Mouse (Mus musculus) cerebellum, adult 11-12 months (tissue): ENCODE results near the gene Fam76b.
"Not testable (repeated sequence)": the region's sequence is repeated elsewhere in the genome, so short reads cannot be mapped to it uniquely, and the experiment has no call there.

Experiments used
- DNase-seq: peaks from one replicate; pipeline ENCODE4 v3.0.0; 2022

Fam76b gene

DNA sequence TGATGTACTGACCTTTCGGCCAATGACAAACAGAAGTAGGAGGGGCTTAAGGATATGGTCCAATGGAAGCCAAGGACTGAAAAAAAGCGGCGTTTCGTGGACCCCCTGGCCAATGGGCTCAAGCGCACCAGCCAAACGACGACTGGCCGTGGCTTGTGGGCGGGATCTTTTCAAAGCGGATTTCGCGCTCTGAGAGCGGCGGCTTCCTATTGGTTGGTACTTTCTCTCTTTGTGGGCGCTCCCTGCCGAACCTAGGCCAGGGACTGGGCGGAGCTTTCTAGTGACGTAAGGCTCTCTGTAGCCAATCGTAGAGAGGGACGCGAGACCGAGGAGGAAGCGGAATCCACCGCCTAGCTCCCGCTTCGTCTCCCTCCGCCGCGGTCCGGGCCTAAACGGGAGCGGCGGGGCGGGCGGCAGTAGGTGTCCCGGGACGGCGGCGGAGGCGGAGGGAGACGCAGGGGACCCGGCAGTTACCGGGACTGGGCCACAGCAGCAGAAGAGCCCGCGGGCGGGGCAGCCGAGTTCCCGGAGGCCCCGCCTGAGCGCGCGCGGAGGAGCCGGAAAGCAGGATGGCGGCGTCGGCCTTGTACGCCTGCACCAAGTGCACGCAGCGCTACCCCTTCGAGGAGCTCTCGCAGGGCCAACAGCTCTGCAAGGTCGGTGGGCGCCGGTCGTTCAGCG, at the start of gene Fam76b:
TSS of gene Fam76b (plus strand) at position 311 of the 681 bp plus-strand sequence.
- DNase-seq, result peak; percentile 100

DNA sequence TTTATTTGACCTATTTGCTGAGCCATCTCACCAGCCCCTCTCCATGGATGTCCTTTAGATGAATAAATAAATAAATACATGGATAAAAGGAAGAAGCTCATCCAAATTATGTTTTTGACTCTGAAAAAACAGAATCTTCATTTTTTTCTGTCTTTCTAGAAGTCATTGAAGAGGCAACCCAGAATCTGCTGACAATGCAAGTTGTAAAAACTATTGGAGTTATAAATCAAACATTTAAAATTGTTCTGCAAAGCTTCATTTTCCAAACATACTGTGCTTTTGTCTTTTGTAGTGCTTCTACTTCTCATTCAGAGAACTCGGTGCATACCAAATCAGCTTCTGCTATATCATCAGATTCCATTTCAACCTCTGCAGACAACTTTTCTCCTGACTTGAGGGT, 45.5 kb upstream of the Fam76b start:
- no peak for DNase-seq

DNA sequence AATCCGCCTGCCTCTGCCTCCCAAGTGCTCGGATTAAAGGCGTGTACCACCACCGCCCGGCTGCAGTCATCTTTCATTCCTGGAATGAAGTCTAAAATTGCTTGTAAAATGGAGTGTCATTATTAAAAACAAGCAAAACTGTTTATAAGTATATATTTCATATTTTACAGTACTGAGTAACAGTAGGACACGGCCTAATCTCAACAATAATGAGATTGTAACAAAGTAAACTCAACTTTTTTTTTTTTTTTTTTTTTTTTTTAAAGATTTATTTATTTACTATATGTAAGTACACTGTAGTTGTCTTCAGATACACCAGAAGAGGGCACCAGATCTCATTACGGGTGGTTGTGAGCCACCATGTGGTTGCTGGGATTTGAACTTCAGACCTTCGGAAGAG, 36.7 kb upstream of the Fam76b start:
- not testable (repeated sequence) for DNase-seq

DNA sequence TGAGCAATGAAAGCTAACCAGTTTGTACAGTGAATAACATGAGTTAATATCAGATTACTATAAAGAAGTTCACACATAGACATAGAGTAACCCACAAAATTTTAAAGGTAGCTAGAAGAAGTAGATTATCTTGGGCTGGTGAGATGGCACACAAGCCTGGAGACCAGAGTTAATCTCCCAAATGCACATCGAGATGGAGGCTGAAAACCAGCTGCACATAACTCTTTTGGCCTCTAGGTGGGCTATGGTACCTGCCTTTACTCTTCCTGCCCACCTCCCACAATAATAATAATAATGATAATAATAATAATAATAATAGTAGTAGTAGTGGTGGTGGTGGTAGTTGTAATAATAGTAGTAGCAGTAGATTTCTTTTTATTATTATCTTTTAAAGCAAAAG, 33.2 kb upstream of the Fam76b start:
- no peak for DNase-seq

DNA sequence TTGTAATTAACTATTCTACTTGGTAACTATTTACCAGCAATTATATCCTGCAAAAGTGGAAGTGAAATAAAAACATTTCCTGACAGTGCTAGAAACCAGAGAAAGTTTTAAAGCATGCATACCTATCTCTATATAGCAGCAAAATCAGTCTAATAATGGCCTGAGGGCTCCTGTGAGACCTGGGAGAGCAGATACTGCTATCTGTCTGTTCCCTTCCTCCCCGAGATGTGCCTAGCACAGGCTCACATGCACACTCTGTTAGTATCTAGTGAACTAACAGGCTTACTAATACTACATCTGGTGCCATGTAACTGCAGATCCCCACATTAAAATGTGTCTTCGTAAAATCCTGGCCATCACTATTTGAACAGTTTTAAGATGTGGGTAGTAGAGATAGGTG, 32.8 kb upstream of the Fam76b start:
- DNase-seq, result no peak

DNA sequence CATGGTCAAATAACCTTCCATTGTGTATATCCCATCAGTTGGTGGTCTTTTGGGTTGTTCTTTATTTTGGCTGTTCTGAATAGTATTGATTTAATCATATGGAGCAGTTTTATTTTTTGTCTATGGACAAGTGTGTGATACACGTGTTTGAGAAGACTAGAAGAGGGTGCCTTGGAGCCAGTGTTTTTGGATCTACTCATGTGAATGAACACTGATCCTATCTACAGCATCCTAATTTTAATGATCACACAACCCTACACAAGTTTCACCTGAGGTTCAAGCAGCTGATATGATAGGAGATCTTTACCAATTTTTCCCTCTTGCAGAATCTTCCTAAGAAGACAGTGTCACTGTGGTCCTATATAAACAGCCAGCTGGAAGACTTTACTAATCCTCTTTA, 23.0 kb upstream of the Fam76b start:
- DNase-seq, result no peak

DNA sequence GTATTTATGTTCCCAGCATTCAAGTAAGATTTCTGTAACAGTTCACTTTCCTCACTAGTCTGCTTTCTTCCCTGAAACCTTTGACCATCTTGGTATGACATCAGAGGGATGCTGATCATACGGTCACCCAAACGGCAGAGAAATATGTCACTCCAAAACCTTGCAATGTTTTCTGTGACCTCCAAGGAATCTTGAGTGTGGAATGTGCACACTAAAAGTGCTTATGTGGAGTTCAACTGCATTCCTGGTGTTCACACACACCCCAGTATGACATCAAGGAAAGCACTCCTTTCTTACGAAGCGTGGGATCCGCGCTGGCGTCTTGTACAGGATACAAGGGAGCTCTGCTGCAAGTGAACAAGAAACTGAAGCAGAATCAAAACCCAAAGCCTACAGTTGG, 20.7 kb upstream of the Fam76b start:
- no peak for DNase-seq

DNA sequence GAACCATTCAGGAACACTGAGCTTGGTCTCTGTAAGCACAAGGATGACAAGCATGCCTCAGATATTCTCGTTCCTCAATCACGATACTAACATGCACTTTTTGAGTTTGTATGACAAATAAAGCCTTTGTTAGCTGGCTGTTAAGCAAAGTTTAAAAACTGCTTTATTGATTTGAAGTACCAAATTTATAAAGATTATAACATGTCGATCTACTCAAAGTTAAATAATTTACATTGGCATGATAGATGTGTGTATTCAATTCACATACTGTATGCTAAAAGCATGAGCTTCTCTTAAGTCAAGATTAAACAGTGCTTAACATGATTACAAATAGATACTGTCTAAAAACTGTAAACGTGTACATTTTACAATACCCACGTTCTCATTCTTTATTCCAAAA, 19.9 kb upstream of the Fam76b start:
- DNase-seq, result no peak

DNA sequence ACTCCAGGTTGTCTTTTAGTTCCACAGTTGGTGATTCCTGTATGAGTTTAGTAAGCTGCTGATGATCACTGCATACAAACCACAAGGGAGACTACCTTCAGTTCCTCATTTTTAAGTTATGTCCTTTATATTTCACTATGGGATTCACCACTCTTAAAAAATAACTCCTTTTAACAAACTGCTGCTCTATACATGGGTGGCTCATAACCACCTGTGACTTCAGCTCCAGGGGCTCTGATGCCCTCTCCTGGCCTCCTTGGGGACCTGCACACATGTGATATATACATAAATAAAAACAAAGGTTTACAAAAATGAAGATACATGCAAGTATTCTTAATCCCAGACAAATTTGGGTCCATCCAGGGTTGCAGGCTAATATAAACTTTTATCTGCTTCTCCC, 17.6 kb upstream of the Fam76b start:
- no peak for DNase-seq

DNA sequence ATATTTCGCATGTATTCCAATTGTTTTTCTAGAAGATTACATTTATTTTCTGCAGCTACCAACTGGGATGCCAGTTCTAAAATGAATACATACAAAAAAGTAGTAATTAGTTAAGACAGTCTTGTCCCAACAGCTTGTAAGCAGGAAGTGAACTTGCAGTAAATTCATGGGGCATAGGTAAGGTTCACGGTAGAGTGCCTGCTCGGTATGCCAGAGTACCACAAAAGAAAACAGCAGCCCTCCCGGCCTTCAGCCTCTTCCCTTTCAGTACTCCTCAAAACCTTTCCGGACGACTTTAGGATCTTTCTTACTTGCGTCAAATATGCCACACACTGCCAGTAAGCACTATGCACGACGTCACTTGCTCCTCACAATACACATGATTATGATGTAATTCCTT, 9.1 kb upstream of the Fam76b start:
- DNase-seq, result no peak

DNA sequence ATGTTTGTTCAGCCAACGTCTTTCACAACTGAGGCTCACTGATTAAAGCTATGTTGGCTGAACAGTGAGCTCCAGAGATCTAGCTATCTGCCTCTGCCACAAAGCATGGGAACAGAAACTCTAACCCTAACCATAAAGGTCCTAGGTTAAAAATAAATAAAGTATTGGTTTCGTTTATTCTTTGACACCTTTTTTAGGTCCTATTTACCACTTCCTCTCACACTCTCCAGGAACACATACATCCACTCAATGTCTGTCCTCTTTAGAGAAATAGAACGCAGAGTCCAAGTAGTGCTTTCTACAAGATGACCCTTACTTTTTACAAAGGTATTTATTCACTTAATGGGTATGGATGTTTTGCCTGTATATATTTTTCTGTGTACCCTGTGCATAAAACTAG, 6.7 kb upstream of the Fam76b start:
- DNase-seq, result no peak

DNA sequence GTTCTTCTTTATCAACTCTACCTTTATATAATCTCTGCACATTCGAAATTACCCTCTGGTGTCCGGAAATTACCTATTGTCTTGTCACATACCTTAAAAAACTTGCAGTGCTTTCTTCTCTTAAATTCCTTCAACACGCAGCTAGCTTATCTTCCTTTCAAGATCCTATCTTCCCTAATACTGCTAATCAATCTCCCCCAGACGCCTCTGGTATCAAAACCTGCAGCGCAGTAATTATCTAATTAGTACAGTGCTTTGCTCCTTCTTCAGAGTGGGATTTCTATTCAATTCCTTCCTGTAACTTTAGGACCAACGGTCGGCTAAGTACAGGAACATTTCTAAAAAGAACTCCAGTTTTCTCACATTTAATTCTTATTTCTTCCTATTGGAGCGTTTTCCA, 1.6 kb upstream of the Fam76b start:
- no peak for DNase-seq

DNA sequence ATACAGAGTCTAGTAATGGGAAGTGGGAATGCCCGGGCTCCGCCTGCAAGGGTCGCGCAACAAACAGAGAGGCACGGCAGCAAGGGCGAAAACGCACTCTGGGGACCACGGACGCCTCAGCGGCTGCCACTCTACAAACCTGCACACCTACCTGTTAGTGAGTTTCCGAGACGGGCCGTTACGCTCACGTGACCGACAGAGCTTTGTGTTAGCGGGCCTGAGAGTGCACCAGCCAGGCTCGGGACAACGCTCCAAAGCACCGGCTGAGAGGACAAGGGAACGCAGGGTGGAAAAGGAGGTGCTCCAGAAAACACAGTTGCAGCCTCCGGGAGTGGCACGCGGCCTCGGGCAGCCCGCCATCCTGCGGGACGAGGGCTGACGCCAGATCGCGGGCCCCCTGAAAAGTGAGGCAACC, 1.1 kb upstream of the Fam76b start:
- DNase-seq, result no peak

DNA sequence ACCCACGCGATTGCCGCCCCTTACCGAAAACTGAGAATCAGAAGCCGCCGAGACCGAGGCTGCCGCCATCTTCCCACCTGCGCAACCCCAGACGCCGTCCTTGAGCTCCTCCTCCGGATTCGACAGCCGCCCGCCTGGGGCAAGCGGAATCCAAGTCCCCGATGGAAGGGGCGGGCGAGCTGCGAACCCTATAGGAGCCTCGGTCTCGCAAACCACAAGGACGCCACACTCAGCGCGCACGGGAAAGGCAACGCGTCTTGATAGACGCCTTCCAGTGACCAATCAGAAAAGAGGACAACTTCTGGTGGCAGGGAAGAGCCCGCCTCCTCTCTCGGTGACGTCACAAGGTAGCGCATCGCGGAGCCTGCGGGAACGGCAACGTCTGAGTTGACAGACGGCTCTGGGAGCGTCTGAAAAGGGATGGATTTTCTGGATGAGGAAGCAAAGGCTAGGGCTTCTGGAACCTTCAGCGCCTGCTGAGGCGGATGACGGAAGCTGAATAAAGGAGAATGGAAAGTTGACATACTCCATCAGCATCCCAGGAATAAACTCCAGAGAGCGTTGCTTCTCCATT, 597 bp upstream of the Fam76b start, which contains the start of gene Cep57:
TSS of gene Cep57 (minus strand) at position 276 of the 574 bp plus-strand sequence.
- DNase-seq, result peak; percentile 98

DNA sequence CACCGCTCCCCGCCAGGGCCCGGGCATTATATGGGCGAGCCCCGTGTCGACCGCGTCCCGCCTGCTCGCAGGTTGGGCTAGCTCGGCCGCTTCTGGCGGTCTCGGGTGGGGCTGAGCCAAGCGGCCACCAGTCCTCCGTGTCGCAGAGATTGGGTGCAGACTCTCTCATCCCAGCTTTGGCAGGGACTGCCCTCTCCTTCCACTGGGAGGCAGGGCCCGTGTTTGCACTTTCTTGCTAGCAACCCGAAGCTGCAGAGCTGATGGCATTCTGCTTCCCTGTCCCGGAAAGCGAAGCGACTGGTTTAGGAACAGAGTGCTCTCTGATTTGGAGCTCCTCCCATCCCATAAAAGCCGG, 548 bp downstream of the Fam76b start:
- no peak for DNase-seq

DNA sequence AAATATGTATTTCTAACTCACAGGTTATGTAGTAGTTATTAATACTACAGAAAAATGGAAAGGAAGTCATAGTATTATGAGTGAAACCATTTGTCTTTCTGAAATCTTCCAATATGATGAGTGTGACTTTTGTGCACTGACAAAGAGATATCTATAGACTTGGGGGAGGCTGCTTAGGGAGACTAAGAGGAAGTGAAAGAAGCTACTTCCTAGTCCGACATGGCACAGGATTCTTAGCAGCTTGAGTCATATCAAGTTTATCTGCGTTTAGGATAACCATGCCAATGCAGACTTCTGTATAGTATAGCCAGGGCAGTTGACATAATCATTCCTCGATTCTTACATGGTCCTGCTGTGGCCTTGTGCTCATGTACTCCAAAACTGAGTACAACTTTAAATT, 7.7 kb downstream of the Fam76b start:
- DNase-seq, result no peak

DNA sequence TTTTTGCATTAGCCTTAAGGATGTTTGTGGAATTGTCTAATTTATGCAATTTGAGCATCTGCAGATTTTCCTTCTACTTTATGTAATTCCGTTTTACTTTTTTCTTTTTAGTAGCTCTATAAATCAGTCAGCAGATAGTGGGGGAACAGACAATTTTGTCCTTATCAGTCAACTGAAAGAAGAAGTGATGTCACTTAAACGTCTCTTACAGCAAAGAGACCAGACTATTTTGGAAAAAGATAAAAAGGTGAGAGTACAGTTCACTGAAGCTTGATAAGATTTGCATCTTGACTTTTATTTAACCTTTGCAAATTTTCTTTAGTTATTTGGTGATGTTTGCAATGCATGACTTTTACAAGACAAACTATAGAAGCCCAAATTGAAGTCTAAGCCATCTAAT, 9.2 kb downstream of the Fam76b start:
- no peak for DNase-seq

DNA sequence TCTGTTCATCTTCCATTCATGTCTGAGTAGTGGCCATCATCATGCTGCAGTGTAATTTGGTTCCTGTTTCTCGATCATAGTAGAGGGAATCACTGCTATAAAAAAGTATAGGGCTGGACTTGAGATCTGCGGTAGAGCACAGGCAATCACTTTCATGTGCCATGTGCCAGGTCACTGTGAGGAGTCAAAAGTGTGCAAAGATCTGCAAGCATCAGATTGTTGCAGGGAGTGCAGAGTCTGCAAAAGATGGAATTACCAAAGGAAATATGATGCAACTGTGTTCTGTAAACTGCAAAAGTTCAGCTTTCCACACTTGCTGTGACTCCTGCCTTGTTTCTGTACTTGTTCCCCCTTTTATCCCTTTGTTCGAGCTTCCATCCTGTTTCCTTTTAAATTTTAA, 20.1 kb downstream of the Fam76b start:
- DNase-seq, result no peak

DNA sequence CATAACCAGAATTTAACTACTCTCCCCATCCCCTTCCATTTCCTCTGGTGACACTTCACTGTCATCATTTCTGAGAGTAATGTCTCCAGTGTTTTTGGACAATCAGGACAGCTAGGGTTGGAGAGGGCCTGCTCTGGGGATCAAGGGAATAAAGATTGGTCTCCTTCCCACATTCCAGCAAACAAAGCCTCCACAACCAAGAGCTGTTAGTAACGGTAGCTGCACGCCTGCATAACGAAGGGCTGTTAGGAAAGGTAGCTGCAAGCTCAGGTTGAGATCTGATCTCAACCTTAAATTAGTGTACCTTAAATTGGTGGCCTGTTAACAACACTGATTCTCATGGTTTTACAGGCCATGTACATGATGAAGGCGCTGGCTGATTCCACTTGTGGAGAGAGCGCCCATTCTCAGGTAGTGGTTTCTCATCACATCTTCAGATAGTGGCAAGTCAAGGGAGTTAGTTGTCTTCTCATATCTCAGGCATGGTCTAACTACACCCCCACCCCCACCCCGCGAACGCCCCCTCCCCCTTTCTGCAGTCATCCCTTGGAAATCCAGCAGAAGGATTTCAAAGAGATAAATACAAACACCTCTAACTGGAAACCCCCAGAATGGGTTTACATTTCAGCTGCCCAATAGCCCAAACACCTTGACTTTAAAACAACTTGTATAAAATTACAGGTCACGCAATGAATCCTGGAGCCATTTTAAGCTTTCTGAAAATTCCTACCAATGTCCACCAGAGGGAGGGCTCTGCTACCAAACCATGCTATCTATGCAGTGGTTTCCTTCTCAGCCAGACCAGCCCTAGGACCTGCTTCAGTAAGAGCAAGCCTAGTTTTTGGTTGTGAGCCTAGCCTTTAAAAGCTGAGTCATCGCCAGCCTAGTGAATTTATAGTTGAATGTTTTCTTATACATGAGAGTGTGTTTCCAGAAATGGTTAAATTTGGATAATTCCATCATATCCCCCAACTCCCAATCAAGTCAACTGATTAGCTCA, 21.3 kb downstream of the Fam76b start:
- DNase-seq, result no peak

DNA sequence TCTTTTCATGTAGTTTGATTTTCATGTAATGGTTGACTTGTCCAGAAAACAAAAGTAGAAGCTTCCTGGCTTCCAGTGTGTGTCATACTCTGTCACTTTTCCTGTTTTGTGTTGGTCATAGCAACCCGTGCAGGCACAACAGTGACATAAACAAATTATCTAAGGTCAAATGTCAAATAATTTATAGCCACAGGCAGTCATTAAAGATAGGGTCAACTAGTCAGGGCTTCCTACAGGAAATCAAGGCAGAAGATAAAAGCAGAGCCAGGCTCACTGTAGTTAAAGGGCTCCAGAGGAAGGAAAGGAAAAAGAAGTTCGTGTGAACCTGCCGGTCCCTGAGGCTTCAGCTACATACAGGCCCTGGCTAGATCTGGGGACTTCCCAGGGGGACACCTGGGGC, 26.4 kb downstream of the Fam76b start:
- no peak for DNase-seq

DNA sequence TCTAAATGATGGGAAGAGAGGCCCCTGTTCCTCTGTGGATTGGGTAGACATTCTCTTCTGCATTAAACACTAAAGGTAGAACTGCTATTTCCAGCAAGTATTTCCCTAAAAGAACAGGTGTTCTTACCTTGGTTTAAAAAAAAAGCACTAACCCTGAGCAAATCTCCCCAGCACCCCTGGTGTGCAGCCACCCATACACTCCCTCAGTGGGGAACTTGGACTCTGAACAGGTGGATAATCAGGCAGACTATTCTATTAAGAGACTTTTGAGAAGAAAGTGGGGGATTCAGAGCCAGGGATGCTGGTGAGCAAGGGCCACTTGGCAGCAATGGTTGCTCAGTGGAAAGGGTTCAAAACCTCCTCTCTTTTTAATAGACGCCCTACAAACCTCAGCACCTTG, 28.7 kb downstream of the Fam76b start:
- DNase-seq, result no peak

DNA sequence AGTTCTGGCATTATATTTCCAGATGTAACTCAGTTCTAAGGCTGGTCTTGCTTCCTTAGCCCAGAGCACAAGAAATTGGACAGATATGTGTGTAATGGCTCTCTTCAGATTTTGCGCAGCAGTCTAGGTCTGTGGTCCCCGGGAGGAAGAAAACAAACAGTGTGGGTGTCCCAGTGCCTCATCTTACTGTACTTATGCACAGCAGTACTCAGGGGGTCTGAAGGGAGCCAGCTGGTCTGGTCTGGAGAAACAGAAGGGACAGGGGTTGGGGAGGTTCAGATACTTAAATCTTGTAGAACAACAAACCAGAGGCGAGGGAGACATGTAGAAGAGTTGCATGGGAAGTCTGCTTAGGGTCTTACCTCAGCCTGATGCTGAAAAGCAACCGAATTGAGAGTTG, 29.3 kb downstream of the Fam76b start:
- no peak for DNase-seq

DNA sequence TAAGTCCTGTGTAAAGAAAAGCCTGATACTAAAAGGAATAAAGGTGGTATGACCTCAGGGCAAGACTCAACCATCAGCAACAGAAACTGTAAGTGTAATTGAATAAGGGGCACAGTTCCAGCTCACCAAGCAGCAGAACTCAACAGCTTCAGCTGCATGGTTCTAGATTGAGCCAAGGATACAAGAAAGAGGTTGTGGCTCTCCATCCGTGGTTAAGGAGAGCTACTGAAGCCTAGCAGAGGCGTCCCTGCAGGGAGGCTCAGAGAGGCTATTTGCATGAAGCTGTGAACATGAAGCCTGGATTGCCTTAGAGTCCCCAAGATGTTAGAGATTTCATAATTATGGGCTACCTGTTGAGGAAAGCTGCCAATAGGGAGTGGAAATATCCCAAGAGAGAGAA, 40.1 kb downstream of the Fam76b start:
- no peak for DNase-seq

DNA sequence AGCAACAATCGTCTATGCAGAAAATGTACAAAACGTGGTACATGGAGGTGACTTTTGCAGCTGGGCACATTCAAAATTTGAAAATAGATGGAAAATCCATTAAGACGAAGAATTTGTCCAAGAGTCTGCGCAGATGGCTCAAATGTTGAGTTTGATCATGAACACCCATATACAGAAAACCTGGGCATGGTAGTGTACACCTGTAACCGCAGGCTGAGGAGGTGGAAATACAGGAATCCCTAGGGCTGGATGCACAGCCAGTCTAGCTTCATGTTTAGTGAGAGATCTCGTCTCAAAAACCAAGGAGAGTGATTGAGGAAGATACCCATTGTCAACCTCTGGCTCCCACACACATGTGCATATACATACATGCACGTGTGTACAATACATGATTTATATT, 44.1 kb downstream of the Fam76b start:
- DNase-seq, result no peak
